8 mouse cellular contexts compared by ENCODE assay signal in the genomic region with DNA sequence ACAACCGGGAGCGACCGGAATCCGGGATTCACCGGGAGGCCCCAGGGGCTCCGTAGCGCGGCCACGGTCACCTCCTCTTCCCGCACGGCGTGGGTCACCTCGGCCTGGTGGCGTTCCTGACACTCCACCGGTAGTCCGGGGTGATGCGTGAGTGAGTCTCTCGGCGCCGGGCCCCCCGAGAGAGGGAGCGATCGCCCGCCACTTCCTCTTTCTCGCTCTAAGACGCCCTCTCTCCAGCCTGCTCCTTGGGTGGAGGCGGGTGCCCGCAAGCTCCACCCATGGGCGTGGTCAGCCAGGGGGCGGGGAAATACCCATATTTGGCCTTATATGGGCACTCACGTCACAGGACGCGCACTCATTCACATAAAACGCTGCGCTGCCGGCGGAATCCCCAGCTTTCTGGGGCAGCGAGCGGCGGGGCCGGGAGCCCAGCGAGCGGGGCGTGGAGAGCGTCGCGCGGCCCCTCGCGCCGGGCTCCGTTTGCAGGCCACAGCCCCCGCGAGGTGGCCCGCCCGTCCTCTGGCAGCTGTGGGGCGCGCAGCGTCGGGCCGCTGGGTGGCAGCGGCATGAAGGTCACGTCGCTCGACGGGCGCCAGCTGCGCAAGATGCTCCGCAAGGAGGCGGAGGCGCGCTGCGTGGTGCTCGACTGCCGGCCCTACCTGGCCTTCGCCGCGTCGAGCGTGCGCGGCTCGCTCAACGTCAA. TPM values are rescaled to one million over a fixed set of nuclear protein-coding genes. Genes with fewer than 3 reads are reported as not detected.
A peak's percentile ranks its signal among the peaks of the same experiment; 100 is the strongest.
DNase-seq lines count a peak whose midpoint lies in the region; ATAC-seq and TF ChIP-seq lines count a peak whose summit lies in the region.

Gene Dusp5 (plus strand): TSS at position 358 of the 703 bp plus-strand sequence.

- peak; percentile 69 for TF ChIP-seq CTCF in Patski (IDR thresholded peaks at IDR 0.05)

- 0 out of 2 replicates have a peak, but pooled peaks cover 8% of the 10 kb centered on the region for H3K4me1 ChIP-seq in hindbrain, embryonic 14.5 days (replicated peaks; ENCODE audit: control insufficient read depth, insufficient read depth, low read length)

- H3K36me3 ChIP-seq in hindbrain, embryonic 14.5 days (replicated peaks; ENCODE audit: control insufficient read depth, insufficient read depth), result no peaks in the 10 kb centered on the region

- POLR2A ChIA-PET in Patski (lab: Charles Lee), result interaction anchor here (0.6 to 3.3 kb wide), 7 partner anchors 10 to 138 kb away, joined by 3 to 10 read pairs (median 3); no protein-coding TSS in a partner anchor

- H3K27me3 ChIP-seq in Patski, result no peaks in the 10 kb centered on the region
- peaks cover 26% of the 10 kb centered on the region for H3K27me3 ChIP-seq in hindbrain, embryonic 14.5 days (ENCODE audit: control insufficient read depth, insufficient read depth, low read length)

- WGBS in hindbrain, embryonic 14.5 days, result under 1% methylated on average over 76 of the region's 84 CpGs

- peak within 1 kb of the TSS; percentile 55 for H3K9ac ChIP-seq in hindbrain, embryonic 14.5 days

- peak within 1 kb of the TSS; percentile 51 for H3K4me3 ChIP-seq in hindbrain, embryonic 14.5 days (replicated peaks; ENCODE audit: low read length)

- no peak within 1 kb of the TSS for H3K27ac ChIP-seq in hindbrain, embryonic 14.5 days

- CTCF ChIA-PET in Patski (lab: Charles Lee), result interaction anchor here (1.1 to 1.3 kb wide), 3 partner anchors 16 to 137 kb away, joined by 3 to 4 read pairs (median 3); no protein-coding TSS in a partner anchor

- in situ Hi-C loops in Patski (cut with MboI; ENCODE audit: low pct_unique_long_range_greater_than_20kb), result no loop called here

- no peaks in the 10 kb centered on the region for H3K9me3 ChIP-seq in hindbrain, embryonic 14.5 days (ENCODE audit: control insufficient read depth, low read length)

- ATAC-seq in Patski, result peak; percentile 78
- peak; percentile 95 for ATAC-seq in hindbrain, embryonic 14.5 days (ENCODE audit: low FRiP score)

- peak; percentile 78 for DNase-seq in Patski (ENCODE audit: low read depth, low spot score)
- peak; percentile 99 to 100 for DNase-seq in cerebellum, postnatal 14 days
- DNase-seq in frontal cortex, postnatal 25 days (ENCODE audit: low spot score in 2 of 2), result peak; percentile 89 to 92
- peak; percentile 94 for DNase-seq in hindbrain, embryonic 14.5 days (ENCODE audit: low spot score)
- DNase-seq in layer of hippocampus, postnatal 36 days, result peak; percentile 94 to 96
- peak; percentile 98 for DNase-seq in lung, postnatal 36 days
- DNase-seq in retina, postnatal 1 day, result peak; percentile 98
- peak; percentile 96 to 99 for DNase-seq in urinary bladder, adult 18-20 months (ENCODE audit: low spot score in 2 of 2)

- H3K4me2 ChIP-seq in hindbrain, embryonic 14.5 days (replicated peaks), result peak within 1 kb of the TSS; percentile 84

RNA-seq across cellular contexts. Expression of gene Dusp5, which starts in this region (rescaled TPM):
- polyA plus RNA-seq in Patski (2021), result 20.1 TPM
- polyA plus RNA-seq in hindbrain, embryonic 14.5 days (2014; fragmentation: Nextera tagmentation; extraction: Ambion mirVana), result 3.0 and 4.6 TPM in 2 replicates
- 10 to 100 TPM; 23.6 to 27.0 TPM for total RNA-seq in layer of hippocampus, postnatal 36 days (2021)
